ENCODE assay signal across 14 mouse cellular contexts in the genomic region with DNA sequence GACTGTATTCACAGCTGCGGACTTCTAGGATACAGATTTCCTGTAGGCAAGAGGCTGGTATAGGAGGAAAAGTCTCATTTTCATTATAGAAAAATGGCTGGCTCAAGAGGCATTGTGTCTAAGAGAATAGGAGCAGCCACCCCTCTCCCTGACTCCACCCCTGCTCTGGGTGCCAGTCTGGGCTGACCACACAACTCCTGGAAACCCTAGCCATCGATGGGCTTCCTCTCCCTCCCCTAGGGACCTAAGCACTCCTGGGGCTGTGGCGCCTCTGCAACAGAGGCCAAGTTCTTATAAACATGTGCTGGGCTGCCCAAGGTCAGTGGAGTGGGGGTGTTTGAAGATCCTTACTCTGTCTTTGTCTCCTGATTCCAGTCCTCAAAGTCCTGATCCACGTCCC. TPM values are rescaled to one million over a fixed set of nuclear protein-coding genes. Genes with fewer than 3 reads are reported as not detected.
A peak's percentile ranks its signal among the peaks of the same experiment; 100 is the strongest.
DNase-seq lines count a peak whose midpoint lies in the region.
"Had no signal": no experiment of that assay in that cellular context is flagged by ENCODE, and none has a peak within 500 bp of the region (broad histone marks: within the 10 kb centered on the region; RNA-seq: fewer than 3 reads in every experiment).

No protein-coding gene starts in this region.

- 80% methylated on average over 4 of the region's 4 CpGs for WGBS in embryonic facial prominence, embryonic 10.5 days

- H3K27me3 ChIP-seq in embryonic facial prominence, embryonic 10.5 days (replicated peaks; ENCODE audit: low read depth, poor library complexity, severe bottlenecking) = 0 out of 2 replicates have a peak, but pooled peaks cover 3% of the 10 kb centered on the region

- peak; percentile 38 for DNase-seq in adrenal gland, adult 2 months
- DNase-seq in adrenal gland, postnatal 4 days (ENCODE audit: low spot score in 2 of 2) = no peak
- DNase-seq in kidney, adult 11 months = peak; percentile 30
- no peak for DNase-seq in kidney, adult 9 months
- DNase-seq in adrenal gland, postnatal 14 days = peak; percentile 46
- peak; percentile 47 for DNase-seq in lung, postnatal 14 days
- DNase-seq in right cerebral cortex, postnatal 14 days = no peak
- DNase-seq in embryonic facial prominence, embryonic 10.5 days (ENCODE audit: low spot score) = no peak
- DNase-seq: cerebellum, adult 8-10 months; liver had no signal

- H3K36me3 ChIP-seq in embryonic facial prominence, embryonic 10.5 days (replicated peaks) = no peaks in the 10 kb centered on the region
- H3K36me3 ChIP-seq: forebrain, embryonic 10.5 days; hindbrain, embryonic 10.5 days; midbrain, embryonic 12.5 days had no signal

- no peak overlapping the region for H3K27ac ChIP-seq in embryonic facial prominence, embryonic 10.5 days (replicated peaks)
- H3K27ac ChIP-seq: forebrain, embryonic 10.5 days; hindbrain, embryonic 10.5 days; macrophage; midbrain, embryonic 12.5 days had no signal

- H3K9me3 ChIP-seq in embryonic facial prominence, embryonic 10.5 days = no peaks in the 10 kb centered on the region
- H3K9me3 ChIP-seq: forebrain, embryonic 10.5 days; hindbrain, embryonic 10.5 days; midbrain, embryonic 12.5 days had no signal

- H3K4me3 ChIP-seq in embryonic facial prominence, embryonic 10.5 days = no peak overlapping the region
- H3K4me3 ChIP-seq: forebrain, embryonic 10.5 days; hindbrain, embryonic 10.5 days; midbrain, embryonic 12.5 days had no signal

- H3K4me1 ChIP-seq in embryonic facial prominence, embryonic 10.5 days = peaks cover 7% of the 10 kb centered on the region

RNA-seq across cellular contexts. Expression of gene Epas1, which starts 19.9 kb away (rescaled TPM):
- 100 to 1,000 TPM; 178 to 179 TPM for total RNA-seq in adrenal gland, adult 2 months (2021)
- polyA plus RNA-seq in adrenal gland, adult 2 months (2012; rRNA removed) = 97.2 and 155 TPM in 2 replicates
- 100 to 1,000 TPM; 129 to 150 TPM for total RNA-seq in adrenal gland, postnatal 4 days (2021)
- 226 TPM in 2 replicates for total RNA-seq in adrenal gland, postnatal 14 days (2021)
- 2.8 and 2.9 TPM in 2 replicates for polyA plus RNA-seq in embryonic facial prominence, embryonic 10.5 days (2016; fragmentation: Nextera tagmentation; extraction: Ambion mirVana)

Comparison
In these comparisons a context has a peak if more than half of its experiments do, and no peak if none do; other contexts are left out.
1. DNase-seq: peak in adrenal gland, adult 2 months (single experiment), kidney, adult 11 months (single experiment), adrenal gland, postnatal 14 days (single experiment) and lung, postnatal 14 days (single experiment); none in adrenal gland, postnatal 4 days (0 of 2), kidney, adult 9 months (single experiment), right cerebral cortex, postnatal 14 days (single experiment) and embryonic facial prominence, embryonic 10.5 days (single experiment).